Mouse (Mus musculus): Measurements from ENCODE around the gene Rtl9. TPM values are rescaled to one million over a fixed set of nuclear protein-coding genes. Genes with fewer than 3 reads are reported as not detected.

Rtl9 gene
- polyA plus RNA-seq (2017; shearing (Covaris generic)), result not detected

DNA sequence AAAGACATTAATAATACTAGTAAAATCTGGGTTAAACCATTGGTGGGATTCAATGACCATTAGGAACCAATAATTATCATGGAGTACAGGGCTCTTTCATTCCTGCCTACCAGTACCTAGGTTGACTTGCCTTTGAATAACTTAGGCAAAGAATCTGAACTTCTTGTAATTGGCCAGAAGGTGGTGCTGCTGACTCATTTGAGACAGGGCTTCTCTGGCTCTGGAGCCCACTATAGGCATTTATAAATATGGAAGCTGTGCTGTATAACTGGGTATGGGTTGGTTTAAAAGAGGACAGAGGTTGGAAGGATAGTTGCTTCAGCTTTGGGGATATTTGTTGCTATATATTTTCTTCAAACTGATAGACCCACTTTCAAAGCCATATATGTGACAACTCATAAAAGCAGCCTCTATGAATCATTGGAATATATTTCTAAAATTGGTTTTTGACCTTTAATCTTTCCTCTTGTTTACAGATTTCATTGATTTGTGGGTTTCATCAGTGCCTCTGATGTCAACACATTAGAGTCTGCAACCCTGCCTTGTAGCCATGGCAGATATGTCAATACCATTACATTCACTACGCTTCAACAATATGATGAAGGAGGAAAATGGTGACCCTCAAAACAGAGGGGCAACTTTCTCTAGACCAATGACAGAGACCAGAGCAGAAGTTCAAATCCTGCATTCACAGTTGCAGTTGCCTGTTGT, at the start of gene Rtl9:
Gene Rtl9, plus strand, starts transcription at position 551 of the 711 bp plus-strand sequence.
- no peak for ATAC-seq

- ATAC-seq, result peak; percentile 47
Observed at GRCm38 (mm10) chrX:143051478-143051877, 47.9 kb upstream of the Rtl9 start.

DNA sequence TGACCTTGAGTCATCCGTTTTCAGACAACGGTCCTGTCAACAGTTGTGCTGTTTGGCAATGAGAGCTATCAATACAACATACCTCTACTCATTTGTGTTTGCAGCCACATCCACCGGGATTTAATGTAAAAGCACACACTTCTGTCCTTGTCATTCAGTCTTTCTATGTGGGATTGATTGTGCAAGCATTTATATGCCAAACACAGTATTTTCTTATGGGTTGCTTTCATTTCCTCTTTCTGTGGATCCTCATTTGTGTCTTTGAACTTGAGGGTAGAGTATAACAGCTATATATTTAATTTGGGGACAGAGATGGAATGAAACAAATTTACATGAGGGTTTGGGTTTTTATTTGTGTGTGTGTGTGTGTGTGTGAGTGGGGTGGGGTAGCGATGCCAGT, 47.5 kb upstream of the Rtl9 start:
- no peak for ATAC-seq

- peak; percentile 43 for ATAC-seq
Observed at GRCm38 (mm10) chrX:143058829-143059228, 40.6 kb upstream of the Rtl9 start.

DNA sequence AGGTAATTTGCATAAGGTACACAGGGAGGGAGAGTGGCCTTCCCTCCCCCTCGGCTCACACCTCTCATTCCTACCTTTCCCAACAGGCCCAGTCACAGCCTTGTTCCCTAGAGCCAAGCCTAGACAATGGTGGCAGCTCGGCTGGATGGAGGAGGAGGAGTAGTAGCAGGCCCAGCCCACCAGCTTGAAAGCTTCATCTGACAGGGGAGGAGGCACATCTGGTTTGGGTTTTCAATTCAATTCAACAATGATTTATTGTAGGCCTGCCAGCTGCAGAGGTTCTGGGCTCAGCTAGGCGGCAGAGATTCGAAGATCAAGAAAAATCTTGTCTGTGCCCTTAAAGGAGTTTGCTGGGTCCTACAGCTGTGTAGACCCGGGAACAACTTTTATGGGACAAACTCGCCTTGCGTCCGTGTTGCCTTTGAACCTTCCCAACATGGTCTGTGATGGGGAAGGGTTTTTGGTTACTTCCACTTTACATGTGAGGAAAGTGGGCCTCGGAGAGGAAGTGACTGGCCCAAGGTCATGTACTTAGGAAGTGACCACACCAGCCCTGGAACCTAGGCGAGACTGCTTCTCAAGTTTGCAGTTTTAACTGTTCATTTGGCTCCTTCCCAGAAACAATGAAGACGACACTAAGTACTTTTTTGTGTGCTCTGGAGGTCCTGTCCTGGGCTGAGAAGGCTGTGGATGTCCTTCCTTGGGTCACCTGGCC, 36.6 kb upstream of the Rtl9 start:
- no peak for ATAC-seq

- no peak for ATAC-seq
Observed at GRCm38 (mm10) chrX:143063780-143064179, 35.6 kb upstream of the Rtl9 start.

- no peak for ATAC-seq
Observed at GRCm38 (mm10) chrX:143064288-143064687, 35.1 kb upstream of the Rtl9 start.

DNA sequence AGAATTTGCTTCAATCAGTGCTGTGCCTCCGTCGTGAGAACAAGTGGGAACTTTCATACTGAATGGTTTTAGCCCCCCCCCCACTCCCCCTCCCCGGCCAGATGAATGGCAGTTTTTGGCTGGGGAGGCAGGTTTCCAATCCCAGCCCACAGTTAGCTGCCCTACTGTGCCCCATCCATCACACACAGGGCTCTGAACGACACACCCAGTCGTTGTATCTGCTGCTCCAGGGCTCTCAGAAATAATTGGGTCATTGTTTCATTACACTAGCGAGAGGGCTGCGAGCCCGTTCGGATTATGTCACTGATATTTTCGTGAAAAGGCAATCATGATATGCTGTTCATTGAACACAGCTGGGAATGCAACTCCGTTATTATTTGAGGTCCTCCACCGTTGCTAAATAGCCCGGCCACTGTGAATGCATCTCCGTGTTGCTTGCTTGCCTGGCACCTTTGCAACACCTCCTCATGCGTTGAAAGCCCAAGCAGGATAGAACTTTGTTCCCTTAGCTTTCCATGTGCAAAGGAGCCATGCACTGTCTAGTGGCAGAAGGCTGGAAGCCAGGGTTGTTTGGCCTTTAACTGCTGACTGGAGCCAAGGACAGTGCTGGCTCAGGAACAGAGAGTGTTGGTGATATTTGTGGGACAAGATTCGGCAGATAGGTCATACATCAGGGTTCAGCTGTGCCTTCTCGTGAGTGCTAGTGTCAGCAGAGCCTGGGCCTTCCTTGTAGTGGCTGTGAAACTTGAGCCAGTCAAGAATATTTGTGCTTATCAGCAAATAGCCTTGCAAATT, 32.9 kb upstream of the Rtl9 start:
- ATAC-seq, result no peak

- ATAC-seq, result no peak
Observed at GRCm38 (mm10) chrX:143067115-143067514, 32.3 kb upstream of the Rtl9 start.

GRCm38 (mm10) chrX:143067576-143067975, 31.8 kb upstream of the Rtl9 start:
- no peak for ATAC-seq

GRCm38 (mm10) chrX:143080458-143081336, 18.7 kb upstream of the Rtl9 start:
- ATAC-seq, result no peak

DNA sequence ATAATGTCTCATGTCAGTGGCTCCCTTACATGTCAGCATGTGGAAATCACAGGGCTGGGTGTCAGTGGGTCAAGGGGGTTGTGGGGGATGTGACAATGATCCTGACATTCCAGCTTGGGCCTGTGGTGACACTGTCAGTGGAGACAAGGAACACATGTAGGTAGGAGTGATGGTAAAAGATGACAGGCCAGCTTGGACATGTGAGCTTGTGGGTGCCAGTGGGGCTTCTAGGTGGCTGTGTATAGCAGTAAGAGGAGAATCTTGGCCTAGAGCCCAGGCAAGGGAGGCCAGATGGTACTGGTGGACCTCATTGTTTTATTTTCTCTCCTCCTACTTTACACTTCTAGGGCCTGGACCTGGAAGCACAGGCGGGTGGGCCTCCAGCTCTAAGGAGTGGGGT, 16.7 kb upstream of the Rtl9 start:
- ATAC-seq, result no peak

GRCm38 (mm10) chrX:143088225-143088624, 11.2 kb upstream of the Rtl9 start:
- ATAC-seq, result no peak

- ATAC-seq, result no peak
Observed at GRCm38 (mm10) chrX:143090904-143091588, 8.3 kb upstream of the Rtl9 start.

DNA sequence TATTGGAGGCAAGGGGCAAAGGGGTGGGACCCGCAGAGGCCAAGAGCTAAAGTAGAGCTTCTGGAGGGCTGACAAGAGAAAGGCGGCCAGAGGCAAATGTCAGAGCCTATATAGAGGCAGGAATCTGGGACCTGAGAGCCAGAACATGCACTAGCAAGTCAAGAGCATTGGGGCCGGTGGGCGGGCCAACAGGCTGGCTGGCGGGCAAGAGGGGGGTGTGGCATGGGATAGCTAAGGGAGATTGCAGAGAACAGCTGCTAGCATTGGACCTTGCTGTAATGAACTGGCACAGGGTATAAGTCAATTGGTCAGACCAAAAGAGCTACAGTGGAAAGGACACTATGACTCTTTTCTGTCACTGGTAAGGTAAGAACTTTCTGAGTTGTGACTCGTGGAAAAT, 1.8 kb upstream of the Rtl9 start:
- ATAC-seq, result no peak

DNA sequence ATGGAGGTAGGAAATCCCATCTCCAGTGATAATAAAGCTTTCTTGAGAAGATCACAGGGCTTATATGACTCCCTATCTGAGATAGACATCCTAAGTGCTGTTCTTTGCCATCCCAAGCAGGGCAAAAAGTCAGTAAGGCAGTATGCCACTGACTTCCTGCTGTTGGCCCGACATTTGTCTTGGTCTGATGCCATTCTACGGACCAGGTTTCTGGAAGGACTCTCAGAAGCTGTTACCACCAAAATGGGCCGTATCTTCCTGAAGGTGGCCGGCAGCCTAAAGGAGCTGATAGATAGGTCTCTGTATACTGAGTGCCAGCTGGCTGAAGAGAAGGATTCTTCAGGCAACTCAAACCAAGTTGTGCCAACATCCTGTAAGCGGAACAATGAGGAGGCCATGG, 3.8 kb downstream of the Rtl9 start:
- no peak for ATAC-seq

GRCm38 (mm10) chrX:143105866-143106265, 6.5 kb downstream of the Rtl9 start:
- no peak for ATAC-seq

- no peak for ATAC-seq
Observed at GRCm38 (mm10) chrX:143112546-143112945, 13.2 kb downstream of the Rtl9 start.
